Mouse (Mus musculus) midbrain, postnatal 0 days (tissue): ENCODE measurements at regions not wholly inside any gene's neighbourhood (a gene's known extent, or its start where the extent isn't known, plus 50 kb on each side); places are given as distances from the start of the nearest gene placed in this dataset.
A peak's percentile ranks its signal among the peaks of the same experiment; 100 is the strongest.
"Not testable (repeated sequence)": the region's sequence is repeated elsewhere in the genome, so short reads cannot be mapped to it uniquely, and the experiment has no call there.

Experiments used
- ATAC-seq: fragments of 200-750 bp; cut with Nextera tagmentation; 2 replicates; pipeline ENCODE4 v1.8.0; 2017; ENCODE audit warnings: moderate number of reproducible peaks, mild to moderate bottlenecking, moderate TSS enrichment, moderate library complexity; ENCODE audit not compliant: low FRiP score
- DNase-seq: peaks from one replicate; pipeline ENCODE4 v3.0.0-alpha.2; 2015; ENCODE audit warnings: low spot score
- H3K27ac ChIP-seq: fragments of 300-500 bp; sonication (generic); 2 replicates; pipeline ENCODE4 v1.5.1; 2014; ENCODE audit warnings: low read depth, mild to moderate bottlenecking, low read length, mixed read lengths
- H3K27me3 ChIP-seq: fragments of 300-500 bp; sonication (generic); 2 replicates; pipeline ENCODE4 v1.6.1; 2014; ENCODE audit warnings: low read length, control low read depth, mixed read lengths; ENCODE audit not compliant: insufficient read depth
- H3K36me3 ChIP-seq: fragments of 300-500 bp; sonication (generic); 2 replicates; pipeline ENCODE4 v1.6.1; 2014; ENCODE audit warnings: low read length, control low read depth, mixed read lengths; ENCODE audit not compliant: insufficient read depth
- H3K4me1 ChIP-seq: fragments of 300-500 bp; sonication (generic); 2 replicates; pipeline ENCODE4 v1.6.1; 2014; ENCODE audit warnings: mild to moderate bottlenecking, control low read depth, antibody characterized with exemption, low read length, mixed read lengths; ENCODE audit not compliant: insufficient read depth
- H3K4me2 ChIP-seq: fragments of 300-500 bp; sonication (generic); 2 replicates; pipeline ENCODE4 v1.6.1; 2014; ENCODE audit warnings: low read depth, mild to moderate bottlenecking, low read length, mixed read lengths; ENCODE audit not compliant: poor library complexity, severe bottlenecking
- H3K4me3 ChIP-seq: fragments of 300-500 bp; sonication (generic); 2 replicates; pipeline ENCODE4 v1.5.1; 2014; ENCODE audit warnings: low read depth, mild to moderate bottlenecking, low read length, moderate library complexity
- H3K9ac ChIP-seq: fragments of 300-500 bp; sonication (generic); replicated peaks from 2 replicates; pipeline ENCODE4 v1.6.1; 2014; ENCODE audit warnings: mild to moderate bottlenecking, low read length, moderate library complexity, mixed read lengths; ENCODE audit not compliant: poor library complexity, severe bottlenecking
- H3K9me3 ChIP-seq: fragments of 300-500 bp; sonication (generic); 2 replicates; pipeline ENCODE4 v1.6.1; 2016; ENCODE audit warnings: low read length, control low read depth
- CTCF ChIP-seq: IDR thresholded peaks from 2 replicates; pipeline ENCODE4 v1.5.1; 2016; ENCODE audit warnings: antibody characterized with exemption, mild to moderate bottlenecking
- WGBS: fragments of 180-500 bp; shearing (Covaris S2); extraction: QIAGEN DNeasy Blood & Tissue Kit; methylation state at CpG from one replicate; pipeline ENCODE4 v1.1.7; 2014; 5-methylcytosine and 5-hydroxymethylcytosine counted together

- H3K36me3 ChIP-seq, result no peaks in the 10 kb centered on the region
- no peaks in the 10 kb centered on the region for H3K4me1 ChIP-seq
- no peaks in the 10 kb centered on the region for H3K27me3 ChIP-seq
- peak; percentile 21; the same call in 1 of the 2 replicates for TF ChIP-seq CTCF
- H3K9me3 ChIP-seq, result no peaks in the 10 kb centered on the region
- no peak overlapping the region for H3K27ac ChIP-seq
- DNase-seq, result no peak
- H3K4me2 ChIP-seq, result no peak overlapping the region
- H3K9ac ChIP-seq, result no peak overlapping the region
- no peak for ATAC-seq
- H3K4me3 ChIP-seq, result no peak overlapping the region
These were observed 239.9 kb downstream of the Prr30 start for GRCm38 (mm10) chr14:100960198-100960597.

DNA sequence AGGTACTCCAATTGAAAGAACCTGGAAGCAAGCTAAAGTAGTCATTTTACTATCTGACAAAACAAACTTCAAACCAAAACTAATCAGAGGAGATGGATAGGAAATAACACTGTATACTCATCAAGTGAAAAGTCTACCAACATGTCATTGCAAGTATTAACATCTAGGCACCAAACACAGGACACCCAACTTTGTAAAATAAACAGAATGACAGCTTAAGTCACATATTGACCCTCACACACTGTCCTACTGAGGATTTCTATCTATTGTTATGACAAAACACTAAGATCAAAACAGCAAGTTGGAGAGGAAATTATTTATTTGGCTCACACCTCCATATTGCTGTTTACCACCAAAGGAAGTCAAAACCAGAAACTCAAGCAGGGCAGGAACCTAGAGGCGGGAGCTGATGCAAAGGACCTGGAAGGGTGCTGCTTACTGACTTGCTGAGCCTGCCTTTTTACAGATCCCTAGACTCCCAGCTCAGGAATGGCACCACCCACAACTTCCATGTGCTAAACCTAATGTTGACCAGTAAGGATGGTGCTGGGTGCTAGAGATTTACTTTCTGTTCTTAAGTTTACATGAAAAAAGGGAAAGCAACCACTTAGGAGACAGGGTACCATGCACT is 244.2 kb downstream of the Prr30 start:
- no peaks in the 10 kb centered on the region for H3K9me3 ChIP-seq
- no peak overlapping the region for H3K9ac ChIP-seq
- ATAC-seq, result no peak
- TF ChIP-seq CTCF, result no peak
- DNase-seq, result no peak
- no peaks in the 10 kb centered on the region for H3K27me3 ChIP-seq
- no peaks in the 10 kb centered on the region for H3K4me1 ChIP-seq
- WGBS, result 96% methylated on average over 1 of the region's 1 CpGs
- H3K4me2 ChIP-seq, result no peak overlapping the region
- no peak overlapping the region for H3K27ac ChIP-seq
- H3K36me3 ChIP-seq, result no peaks in the 10 kb centered on the region
- no peak overlapping the region for H3K4me3 ChIP-seq

- H3K36me3 ChIP-seq, result no peaks in the 10 kb centered on the region
- WGBS, result 60% methylated on average over 3 of the region's 3 CpGs
- H3K9me3 ChIP-seq, result no peaks in the 10 kb centered on the region
- no peaks in the 10 kb centered on the region for H3K4me1 ChIP-seq
- no peak for ATAC-seq
- no peak overlapping the region for H3K9ac ChIP-seq
- no peak overlapping the region for H3K4me2 ChIP-seq
- no peak overlapping the region for H3K27ac ChIP-seq
- H3K27me3 ChIP-seq, result no peaks in the 10 kb centered on the region
- DNase-seq, result no peak
- TF ChIP-seq CTCF, result no peak
- no peak overlapping the region for H3K4me3 ChIP-seq
These were observed 249.4 kb downstream of the Prr30 start for GRCm38 (mm10) chr14:100950681-100951119.

GRCm38 (mm10) chr14:100947625-100948024 is 252.5 kb downstream of the Prr30 start:
- H3K4me3 ChIP-seq, result not testable (repeated sequence)

DNA sequence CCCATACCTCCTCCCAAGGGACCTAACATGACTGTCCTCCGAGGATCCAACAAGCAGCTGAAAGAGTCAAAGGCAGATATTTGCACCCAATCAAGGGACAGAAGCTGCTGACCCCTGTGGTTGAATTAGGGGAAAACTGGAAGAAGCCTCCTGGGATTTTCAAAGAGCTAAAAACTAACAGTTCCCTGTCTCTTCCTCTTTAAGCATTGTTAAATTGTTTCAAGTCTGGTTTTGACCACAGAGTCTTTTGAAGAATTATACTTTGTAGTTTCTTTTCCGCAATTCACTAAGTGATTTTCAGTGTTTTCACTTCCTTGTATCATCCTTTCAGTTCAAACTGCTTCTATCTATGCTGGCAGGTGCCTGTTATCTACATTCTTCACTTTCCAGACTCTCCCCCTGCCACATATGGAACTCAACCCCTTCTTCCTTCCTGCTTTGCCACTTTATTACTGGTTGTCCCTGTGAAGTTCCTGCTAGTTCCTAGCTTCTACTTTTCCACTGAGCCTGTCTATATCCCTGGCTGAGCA is 262.7 kb downstream of the Prr30 start:
- no peak for TF ChIP-seq CTCF
- 66% methylated on average over 2 of the region's 2 CpGs for WGBS
- no peaks in the 10 kb centered on the region for H3K4me1 ChIP-seq

More at GRCm38 (mm10) chr14:100947625-100948024, 252.5 kb downstream of the Prr30 start:
- not testable (repeated sequence) for ATAC-seq, H3K36me3 ChIP-seq, H3K9me3 ChIP-seq, H3K4me1 ChIP-seq, H3K27ac ChIP-seq, DNase-seq, H3K27me3 ChIP-seq, H3K9ac ChIP-seq, H3K4me2 ChIP-seq

DNA sequence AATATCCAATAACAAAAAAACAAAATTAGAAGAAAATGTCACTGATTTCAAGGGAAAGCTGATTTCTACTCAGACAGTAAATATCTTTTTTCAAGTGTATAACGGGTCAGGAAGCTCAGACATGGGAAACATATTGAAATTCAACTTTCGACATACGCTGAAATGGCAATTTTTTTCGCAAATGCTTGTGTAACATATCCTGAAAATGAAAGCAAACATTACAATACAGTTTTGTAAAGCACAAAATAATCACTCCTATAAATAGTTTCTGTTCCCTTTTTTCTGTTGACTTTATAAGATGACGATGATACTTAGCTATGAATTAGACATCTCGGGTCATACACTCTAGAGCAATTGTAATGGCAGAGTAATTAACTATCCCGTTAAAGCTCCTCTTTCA is 265.6 kb downstream of the Prr30 start:
- H3K4me3 ChIP-seq, result no peak overlapping the region
- ATAC-seq (no peak), DNase-seq (no peak)
- no peak overlapping the region for H3K9ac ChIP-seq
- TF ChIP-seq CTCF, result no peak
- H3K27ac ChIP-seq, result no peak overlapping the region
- no peak overlapping the region for H3K4me2 ChIP-seq
- no peaks in the 10 kb centered on the region for H3K27me3 ChIP-seq
- 90% methylated on average over 7 of the region's 7 CpGs for WGBS
- H3K9me3 ChIP-seq, result no peaks in the 10 kb centered on the region
- H3K4me1 ChIP-seq, result no peaks in the 10 kb centered on the region
- no peaks in the 10 kb centered on the region for H3K36me3 ChIP-seq

More for the DNA sequence above, 262.7 kb downstream of the Prr30 start:
- H3K27ac ChIP-seq, result no peak overlapping the region
- ATAC-seq (no peak), DNase-seq (no peak)
- H3K9me3 ChIP-seq, result no peaks in the 10 kb centered on the region
- no peak overlapping the region for H3K4me2 ChIP-seq
- no peak overlapping the region for H3K4me3 ChIP-seq
- no peak overlapping the region for H3K9ac ChIP-seq
- no peaks in the 10 kb centered on the region for H3K36me3 ChIP-seq
- no peaks in the 10 kb centered on the region for H3K27me3 ChIP-seq
